Mouse (Mus musculus): Measurements from ENCODE around the gene Ocel1. TPM values are rescaled to one million over a fixed set of nuclear protein-coding genes. Genes with fewer than 3 reads are reported as not detected.

Ocel1 gene
- total RNA-seq, 1 experiment from 2014 or later = 20.7 TPM

DNA sequence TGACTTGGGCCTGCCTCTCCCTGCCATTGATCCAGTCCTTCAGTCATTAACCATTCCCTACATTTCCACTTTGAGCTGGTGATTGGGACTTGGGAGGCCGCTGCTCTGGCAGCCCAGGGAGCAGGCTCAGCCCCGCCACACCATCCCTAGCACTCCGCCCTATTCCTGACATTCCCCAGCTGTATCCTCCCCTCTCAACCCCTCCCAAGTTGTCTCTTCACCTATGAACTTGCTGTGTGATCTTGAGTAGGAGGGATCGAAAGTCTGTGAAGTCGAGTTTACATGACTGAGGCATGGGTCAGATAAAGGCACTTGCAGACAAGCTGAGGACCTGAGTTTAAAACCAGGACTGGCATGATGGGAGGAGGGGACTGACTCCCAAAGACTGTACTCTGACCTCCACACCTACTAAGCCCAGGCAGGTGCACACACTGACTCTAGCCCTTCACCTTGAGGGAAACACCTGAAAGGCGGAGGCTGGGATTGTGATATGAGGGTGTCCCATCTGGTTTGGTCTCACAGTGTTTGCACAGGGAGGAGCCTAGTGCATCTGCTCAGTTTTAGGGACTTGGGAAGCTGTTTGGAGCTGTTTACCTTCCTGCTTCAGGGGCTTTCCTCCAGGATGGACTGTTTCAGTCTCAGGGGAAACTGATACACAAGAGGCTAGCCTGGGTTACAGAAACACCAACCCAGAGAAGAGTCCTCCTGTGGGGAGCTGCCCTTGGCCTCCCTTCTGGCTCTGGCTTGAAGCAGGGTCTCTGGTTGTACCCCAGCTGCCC lies 32.2 kb downstream of the Ocel1 start:
- no peak for DNase-seq

DNA sequence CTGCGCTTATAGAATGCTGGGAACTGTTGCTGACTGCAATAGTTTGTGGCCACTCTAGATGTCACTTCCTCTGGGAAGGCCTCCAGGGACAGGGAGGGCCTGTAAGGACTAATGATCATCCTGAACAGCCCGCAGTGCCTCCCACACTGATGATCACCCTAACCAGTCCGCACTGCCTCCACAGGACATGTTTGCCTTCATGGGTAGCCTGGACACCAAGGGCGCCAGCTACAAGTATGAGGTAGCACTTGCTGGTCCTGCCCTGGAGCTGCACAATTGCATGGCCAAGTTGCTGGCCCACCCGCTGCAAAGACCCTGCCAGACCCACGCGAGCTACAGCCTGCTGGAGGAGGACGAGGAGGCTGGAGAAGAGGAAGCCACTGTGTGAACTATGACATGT lies 32.9 kb downstream of the Ocel1 start:
- no peak for DNase-seq

GRCm38 (mm10) chr8:71404951-71405351 lies 33.9 kb downstream of the Ocel1 start:
- no peak for DNase-seq

GRCm38 (mm10) chr8:71405401-71406098 lies 34.5 kb downstream of the Ocel1 start, which contains the start of gene Ankle1:
Gene Ankle1, plus strand, starts transcription at chr8:71406010.
- peak; percentile 97 for DNase-seq

DNA sequence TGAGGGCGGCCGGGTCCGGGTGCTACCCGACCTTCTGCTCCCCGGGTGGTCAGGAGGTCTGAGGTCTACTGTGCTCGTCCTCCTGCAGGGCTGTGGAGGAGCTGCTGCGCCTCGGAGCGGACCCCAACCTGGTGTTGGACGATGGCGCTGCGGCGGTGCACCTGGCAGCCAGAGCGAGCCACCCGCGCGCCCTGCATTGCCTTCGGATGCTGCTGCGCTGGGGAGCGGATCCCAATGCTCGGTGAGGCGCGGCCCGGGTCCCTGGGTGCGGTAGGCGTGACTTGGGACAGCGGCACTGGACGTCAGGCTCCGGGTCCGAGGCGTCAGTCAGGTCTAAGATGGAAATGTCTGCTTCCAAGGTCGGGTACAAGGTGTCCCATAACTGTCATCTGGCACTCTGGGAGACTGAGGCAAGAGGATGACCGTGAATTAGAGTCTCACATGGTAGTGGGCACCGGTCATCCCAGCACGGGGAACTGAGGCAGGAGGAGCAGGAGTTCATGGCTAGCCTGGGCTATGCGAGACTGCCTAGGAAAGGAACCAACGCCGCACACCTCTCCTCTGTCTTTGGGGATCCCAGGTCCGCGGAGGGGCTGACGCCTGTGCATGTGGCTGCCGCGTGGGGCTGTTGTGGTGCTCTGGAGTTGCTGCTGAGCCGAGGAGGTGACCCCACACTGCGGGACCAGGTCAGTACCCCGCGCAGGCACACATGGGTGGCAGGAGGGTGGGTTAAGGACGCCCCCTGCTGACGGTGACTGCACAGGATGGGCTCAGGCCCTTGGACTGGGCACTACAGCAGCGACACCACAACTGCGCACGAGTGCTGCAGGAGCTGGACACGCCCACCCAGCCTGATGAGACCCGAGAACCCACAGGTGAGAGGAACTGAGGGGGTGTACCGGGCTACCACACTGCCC lies 35.3 kb downstream of the Ocel1 start:
- peak; percentile 69 for DNase-seq

DNA sequence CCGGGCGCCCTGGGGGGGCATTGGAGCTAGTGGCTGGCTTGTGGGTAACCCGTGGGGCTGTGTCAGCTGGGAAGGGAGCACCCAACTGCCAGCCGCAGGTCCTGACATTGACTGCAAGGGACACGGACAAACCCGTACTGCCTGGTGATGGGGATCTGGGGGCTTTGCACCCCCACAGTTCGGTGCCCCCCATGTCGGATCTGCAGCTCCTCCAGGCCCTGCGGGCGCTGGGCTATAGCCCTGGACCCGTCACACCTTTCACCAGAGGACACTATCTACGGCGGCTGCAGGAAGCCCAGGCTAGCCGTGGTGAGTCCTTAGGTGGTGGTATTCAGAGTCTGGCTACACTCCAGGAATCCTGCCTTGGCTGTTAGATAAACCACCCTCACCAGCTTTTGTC lies 36.3 kb downstream of the Ocel1 start:
- no peak for DNase-seq

GRCm38 (mm10) chr8:71408231-71408630 lies 37.1 kb downstream of the Ocel1 start:
- no peak for DNase-seq

DNA sequence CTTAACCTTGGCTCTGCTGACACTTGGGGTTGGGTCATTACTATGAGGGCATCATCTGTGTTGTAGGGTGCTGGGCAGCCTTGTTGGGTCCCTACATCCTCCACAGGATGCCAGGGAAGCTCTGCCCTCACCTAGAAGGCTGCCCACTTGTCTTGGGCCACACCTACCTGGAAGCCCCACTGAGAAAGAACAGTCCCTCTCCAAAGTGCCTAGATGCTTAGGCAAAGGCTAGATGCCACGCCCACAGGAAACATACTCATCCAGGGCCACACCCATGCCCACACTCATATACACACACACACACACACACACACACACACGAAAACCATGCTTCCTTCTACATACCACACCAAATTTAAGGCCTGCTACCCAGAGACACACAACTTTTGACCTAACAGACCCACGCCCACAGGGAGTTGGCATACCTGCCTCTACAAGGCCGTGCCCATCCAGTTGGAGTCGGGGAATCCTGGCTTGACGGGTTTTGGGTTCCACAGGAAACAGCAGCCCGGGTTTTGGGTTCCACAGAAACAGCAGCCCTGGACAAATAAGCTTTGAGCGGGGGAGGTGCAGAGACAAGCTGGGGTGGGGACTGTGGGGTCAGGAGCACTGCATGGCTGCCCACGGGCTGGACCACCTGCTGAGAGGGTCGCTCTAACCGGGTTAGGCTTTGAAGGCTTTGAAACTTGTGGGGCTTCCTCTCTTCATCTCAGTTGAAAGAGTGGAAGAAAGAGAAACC lies 40.6 kb downstream of the Ocel1 start:
- no peak for DNase-seq

DNA sequence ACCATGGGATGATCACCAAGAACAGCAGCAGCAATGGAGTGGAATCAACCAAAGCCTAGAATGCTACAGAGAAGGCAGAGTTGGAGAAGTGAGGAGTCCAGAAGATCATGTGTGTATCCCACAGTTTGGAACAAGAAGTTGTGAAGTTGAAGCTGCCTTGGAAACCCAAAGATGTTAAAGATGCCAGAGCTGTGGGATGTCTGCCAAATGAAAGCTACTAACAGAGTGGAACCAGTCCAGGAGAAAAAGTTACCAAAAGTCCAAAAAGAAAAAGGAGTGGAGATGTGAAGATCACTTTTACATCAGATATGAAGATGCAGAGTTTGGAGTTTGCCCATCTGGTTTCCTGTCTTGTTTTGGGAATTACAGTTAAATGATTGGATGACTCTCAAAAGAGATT lies 51.0 kb downstream of the Ocel1 start:
- no peak for DNase-seq

Other genes starting within 250 kb of the Ocel1 start
- gene Myo9b, start 98.6 kb upstream of the Ocel1 start, total RNA-seq (2021) = 40.7 and 42.0 TPM in 2 replicates
- 19.6 and 21.5 TPM in 2 replicates for gene Haus8, start 98.4 kb upstream of the Ocel1 start, total RNA-seq (2021)
- 168 and 199 TPM in 2 replicates for gene Use1, start 4.5 kb upstream of the Ocel1 start, total RNA-seq (2021)
- 64.5 and 75.8 TPM in 2 replicates for gene Nr2f6, start 10.7 kb downstream of the Ocel1 start, total RNA-seq (2021)
- 20.6 and 25.8 TPM in 2 replicates for gene Ushbp1, start 24.5 kb downstream of the Ocel1 start, total RNA-seq (2021)
- gene Babam1, start 25.6 kb downstream of the Ocel1 start, total RNA-seq (2021) = 105 and 116 TPM in 2 replicates
- 3.2 and 4.1 TPM in 2 replicates for gene Ankle1, start 34.7 kb downstream of the Ocel1 start, total RNA-seq (2021)
- 63.0 and 82.8 TPM in 2 replicates for gene Abhd8, start 92.4 kb downstream of the Ocel1 start, total RNA-seq (2021)
- 109 and 113 TPM in 2 replicates for gene Mrpl34, start 93.7 kb downstream of the Ocel1 start, total RNA-seq (2021)
- 62.5 and 64.7 TPM in 2 replicates for gene Dda1, start 97.9 kb downstream of the Ocel1 start, total RNA-seq (2021)
- 17.3 and 23.3 TPM in 2 replicates for gene Ano8, start 114.7 kb downstream of the Ocel1 start, total RNA-seq (2021)
- 26.5 and 28.7 TPM in 2 replicates for gene Gtpbp3, start 116.8 kb downstream of the Ocel1 start, total RNA-seq (2021)
- gene Plvap, start 140.5 kb downstream of the Ocel1 start, total RNA-seq (2021) = 167 and 192 TPM in 2 replicates
- gene Ccdc194, start 154.4 kb downstream of the Ocel1 start, total RNA-seq (2021) = not detected in 2 replicates
- gene Bst2, start 166.2 kb downstream of the Ocel1 start, total RNA-seq (2021) = 66.0 and 70.2 TPM in 2 replicates
- 62.3 and 73.7 TPM in 2 replicates for gene Mvb12a, start 171.6 kb downstream of the Ocel1 start, total RNA-seq (2021)
- gene Tmem221, start 187.6 kb downstream of the Ocel1 start, total RNA-seq (2021) = 5.0 and 8.9 TPM in 2 replicates
- gene Nxnl1, start 195.3 kb downstream of the Ocel1 start, total RNA-seq (2021) = 1.1 TPM in 2 replicates
- 156 and 167 TPM in 2 replicates for gene Slc27a1, start 197.6 kb downstream of the Ocel1 start, total RNA-seq (2021)
- gene Pgls, start 220.9 kb downstream of the Ocel1 start, total RNA-seq (2021) = 145 and 153 TPM in 2 replicates
- 4.0 TPM in 2 replicates for gene Fam129c, start 226.3 kb downstream of the Ocel1 start, total RNA-seq (2021)
- gene Colgalt1, start 239.7 kb downstream of the Ocel1 start, total RNA-seq (2021) = 64.6 and 66.2 TPM in 2 replicates

All from adrenal gland, postnatal 25 days (tissue).